Mouse (Mus musculus): ENCODE data around the gene Tex33. TPM values are rescaled to one million over a fixed set of nuclear protein-coding genes. Genes with fewer than 3 reads are reported as not detected.

Tex33 gene
- total RNA-seq, 2 experiments from 2014 or later: not detected

DNA sequence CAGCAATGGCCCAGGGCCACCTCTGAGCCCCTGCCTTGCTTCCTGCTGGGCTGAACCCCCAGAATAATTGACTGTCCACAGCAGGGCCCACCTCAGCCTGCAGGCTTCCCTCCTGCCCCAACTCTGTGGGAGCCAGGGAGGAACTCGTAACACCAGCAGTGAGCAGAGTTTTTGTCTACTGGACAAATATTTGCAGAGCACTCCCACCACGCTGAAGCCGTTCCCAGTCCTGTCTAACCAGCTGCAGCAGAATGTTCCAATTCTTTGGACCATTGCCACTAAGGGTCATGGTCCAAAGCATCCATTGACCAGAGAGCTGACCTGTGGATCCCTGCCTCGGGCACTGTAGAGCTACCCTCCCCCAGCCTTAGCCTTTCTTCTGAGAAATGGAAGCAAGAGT is 21.2 kb upstream of the Tex33 start:
- no peak for DNase-seq (ENCODE audit: extremely low spot score in 1 of 2, low spot score in 1 of 2)

DNA sequence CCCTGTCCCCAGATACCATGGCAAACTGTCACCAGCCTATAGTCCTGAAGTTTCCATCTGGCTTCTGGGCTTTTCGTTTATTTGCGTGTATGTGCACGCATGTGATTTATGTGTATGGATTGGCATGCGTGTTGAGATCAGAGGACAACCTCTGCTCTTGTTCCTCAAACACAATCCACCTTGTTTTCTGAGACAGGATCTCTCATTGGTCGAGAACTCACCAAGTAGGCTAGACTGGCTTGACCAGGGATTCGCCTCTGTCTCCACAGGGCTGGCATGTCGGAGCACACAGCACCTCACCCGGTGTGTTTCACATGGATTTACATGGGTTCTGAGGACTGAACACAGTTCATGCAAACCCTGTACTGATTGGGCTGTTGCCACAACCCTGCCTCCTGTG is 18.4 kb upstream of the Tex33 start:
- no peak for DNase-seq (ENCODE audit: extremely low spot score in 1 of 2, low spot score in 1 of 2)

DNA sequence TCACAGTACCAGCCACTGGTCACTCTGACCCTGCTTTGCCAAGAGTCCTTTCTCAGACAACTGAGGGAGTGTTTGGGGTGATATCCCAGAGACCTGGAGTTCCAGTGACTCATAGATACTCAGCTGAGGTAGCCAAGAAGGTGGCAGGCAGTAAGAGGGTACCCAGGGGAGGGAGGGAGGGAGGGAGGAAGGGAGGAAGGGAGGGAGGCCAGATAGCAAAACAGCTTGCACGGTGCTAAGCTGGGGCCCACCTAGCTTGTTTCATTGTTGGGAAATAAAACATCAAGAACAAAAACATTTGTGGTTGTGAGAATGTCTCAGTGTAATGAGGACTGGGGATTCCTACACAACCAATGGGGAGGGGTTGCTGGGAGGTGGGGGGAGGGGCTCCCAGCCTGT is 18.0 kb upstream of the Tex33 start:
- DNase-seq (ENCODE audit: extremely low spot score in 1 of 2, low spot score in 1 of 2): no peak

- no peak for DNase-seq (ENCODE audit: extremely low spot score in 1 of 2, low spot score in 1 of 2)
Measured at GRCm38 (mm10) chr15:78413083-78413718, 17.5 kb upstream of the Tex33 start.

- DNase-seq (ENCODE audit: extremely low spot score in 1 of 2, low spot score in 1 of 2): no peak
Measured at GRCm38 (mm10) chr15:78409570-78410052, 13.9 kb upstream of the Tex33 start.

GRCm38 (mm10) chr15:78406293-78406934 is 10.7 kb upstream of the Tex33 start, which contains the start of gene Mpst:
TSS of gene Mpst (plus strand) at chr15:78406416.
- peak; percentile 76 to 87 for DNase-seq (ENCODE audit: extremely low spot score in 1 of 2, low spot score in 1 of 2)

DNA sequence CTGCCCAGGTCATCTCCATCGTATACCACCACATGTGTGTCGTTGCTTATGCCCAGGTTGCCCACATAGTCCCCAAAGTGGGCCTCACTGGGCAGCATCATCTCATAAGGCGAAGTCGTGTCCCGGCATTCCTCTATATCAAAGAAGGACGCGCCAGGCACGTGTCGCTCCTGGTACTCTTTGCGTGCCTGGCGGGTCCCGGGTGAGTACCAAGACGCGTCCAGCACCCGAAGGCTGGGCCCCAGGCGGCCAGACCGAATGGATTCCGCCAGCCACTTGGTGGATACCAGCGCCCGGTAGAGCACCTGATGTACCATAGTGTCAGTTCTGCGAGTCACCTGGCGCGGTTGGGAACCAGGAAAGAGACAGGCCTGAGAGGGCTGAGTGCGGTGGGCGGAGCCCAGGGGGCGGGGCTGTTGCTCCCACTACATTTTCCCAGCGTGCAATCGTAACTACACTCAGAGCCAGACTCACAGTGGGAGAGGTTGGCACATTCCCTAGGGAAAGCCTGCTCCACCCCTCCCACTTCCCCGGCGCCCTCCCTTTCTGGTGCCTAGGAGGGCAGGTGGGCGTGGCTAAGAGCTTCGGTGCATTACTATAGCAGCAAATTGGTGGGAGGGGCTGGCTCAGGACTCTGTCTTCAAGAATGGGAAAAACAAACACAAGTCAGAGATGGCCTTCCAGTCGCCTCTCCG is 10.0 kb upstream of the Tex33 start, which contains the start of gene Tst:
Gene Tst, minus strand, starts transcription at position 391 of the 695 bp plus-strand sequence.
- DNase-seq (ENCODE audit: extremely low spot score in 1 of 2, low spot score in 1 of 2): peak; percentile 68 to 70

GRCm38 (mm10) chr15:78405098-78405497 is 9.4 kb upstream of the Tex33 start:
- DNase-seq (ENCODE audit: extremely low spot score in 1 of 2, low spot score in 1 of 2): no peak

GRCm38 (mm10) chr15:78403896-78404295 is 8.2 kb upstream of the Tex33 start:
- no peak for DNase-seq (ENCODE audit: extremely low spot score in 1 of 2, low spot score in 1 of 2)

GRCm38 (mm10) chr15:78403301-78403741 is 7.6 kb upstream of the Tex33 start:
- DNase-seq (ENCODE audit: extremely low spot score in 1 of 2, low spot score in 1 of 2): no peak

DNA sequence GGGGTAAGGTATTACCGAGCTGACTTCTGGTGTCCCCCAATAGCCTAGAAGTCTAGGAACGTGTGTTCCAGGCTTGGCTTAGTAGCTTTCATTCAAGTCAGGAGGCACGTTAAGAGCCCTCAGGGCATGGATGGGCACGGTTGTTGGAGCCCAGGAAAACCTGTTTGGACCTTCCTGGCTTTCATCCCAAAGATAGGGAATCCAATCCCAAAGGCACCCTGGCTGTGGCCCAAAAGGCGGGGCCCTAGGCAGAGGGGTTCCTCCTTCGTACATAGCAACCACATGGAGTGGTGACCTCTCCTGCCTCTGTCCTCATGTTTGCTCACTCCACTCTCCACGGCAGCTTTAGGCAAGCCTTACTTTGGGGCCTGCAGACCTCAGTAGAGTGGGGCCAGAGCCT is 6.7 kb upstream of the Tex33 start:
- no peak for DNase-seq (ENCODE audit: extremely low spot score in 1 of 2, low spot score in 1 of 2)

- peak; percentile 28 to 48 for DNase-seq (ENCODE audit: extremely low spot score in 1 of 2, low spot score in 1 of 2)
Measured at GRCm38 (mm10) chr15:78401921-78402320, 6.2 kb upstream of the Tex33 start.

DNA sequence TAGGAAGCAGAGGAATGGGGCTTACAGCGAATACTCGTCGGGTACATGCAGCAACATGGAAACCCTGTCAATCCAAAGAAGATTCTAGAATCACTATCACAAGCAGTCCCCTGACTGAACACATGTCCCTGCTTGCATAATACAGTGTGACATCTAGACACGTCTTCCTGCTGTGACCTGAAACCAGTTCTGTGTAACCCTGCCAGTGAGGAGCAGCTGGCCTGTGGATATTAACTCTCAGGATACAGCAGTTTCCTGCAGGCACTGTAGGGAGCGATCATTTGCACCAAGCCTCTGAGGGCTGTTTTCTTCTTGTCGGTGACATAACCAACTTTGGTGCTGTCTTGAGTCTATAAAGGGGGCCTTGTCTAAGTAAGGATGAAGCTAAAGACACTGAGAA is 5.6 kb upstream of the Tex33 start:
- DNase-seq (ENCODE audit: extremely low spot score in 1 of 2, low spot score in 1 of 2): no peak

GRCm38 (mm10) chr15:78390855-78391254 is 4.9 kb downstream of the Tex33 start:
- no peak for DNase-seq (ENCODE audit: extremely low spot score in 1 of 2, low spot score in 1 of 2)

GRCm38 (mm10) chr15:78385564-78385963 is 10.1 kb downstream of the Tex33 start:
- DNase-seq (ENCODE audit: extremely low spot score in 1 of 2, low spot score in 1 of 2): no peak

DNA sequence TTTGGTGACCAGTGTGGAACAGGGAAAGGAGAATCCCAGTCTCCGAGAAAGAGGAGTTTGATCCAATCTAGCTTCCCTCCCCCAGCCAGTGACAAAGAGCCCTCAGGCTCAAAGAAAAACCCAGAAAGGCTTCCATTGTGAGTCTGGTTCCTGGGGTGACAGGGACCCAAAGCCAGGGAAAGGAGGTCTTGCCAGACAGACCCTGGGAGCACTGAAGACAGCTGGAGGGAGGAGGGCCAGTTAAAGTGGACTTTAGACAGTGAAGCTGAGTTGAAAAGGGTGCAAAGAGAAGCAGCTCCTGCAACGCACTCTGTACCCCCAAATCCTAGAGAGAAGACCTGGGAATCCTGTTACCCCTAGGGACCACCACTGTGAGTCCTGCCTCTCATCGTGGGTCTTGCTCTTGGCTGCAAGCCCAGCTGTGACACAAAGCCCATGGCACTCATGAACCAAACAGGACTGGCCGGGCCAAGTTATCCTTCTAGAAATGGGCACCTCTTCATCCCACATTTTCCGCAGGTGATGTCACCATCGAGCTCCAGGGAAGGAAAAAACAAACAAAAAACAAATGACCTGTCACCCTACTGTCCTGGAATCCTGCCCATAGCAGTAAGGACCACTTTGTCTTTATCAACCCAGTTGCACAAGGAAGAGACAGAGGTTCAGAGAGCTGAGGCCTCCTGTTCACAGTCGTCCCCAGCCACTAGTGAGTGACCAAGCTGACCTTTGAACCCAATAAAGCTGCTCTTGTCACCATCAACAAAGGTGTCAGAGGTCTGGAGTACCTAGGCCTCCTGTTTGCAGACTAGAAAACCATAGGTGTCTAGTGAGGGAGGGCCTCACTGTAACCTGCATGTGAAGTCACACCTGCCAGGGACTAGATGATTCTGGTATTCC is 11.2 kb downstream of the Tex33 start:
- no peak for DNase-seq (ENCODE audit: extremely low spot score in 1 of 2, low spot score in 1 of 2)

GRCm38 (mm10) chr15:78383450-78384219 is 12.1 kb downstream of the Tex33 start:
- no peak for DNase-seq (ENCODE audit: extremely low spot score in 1 of 2, low spot score in 1 of 2)

DNA sequence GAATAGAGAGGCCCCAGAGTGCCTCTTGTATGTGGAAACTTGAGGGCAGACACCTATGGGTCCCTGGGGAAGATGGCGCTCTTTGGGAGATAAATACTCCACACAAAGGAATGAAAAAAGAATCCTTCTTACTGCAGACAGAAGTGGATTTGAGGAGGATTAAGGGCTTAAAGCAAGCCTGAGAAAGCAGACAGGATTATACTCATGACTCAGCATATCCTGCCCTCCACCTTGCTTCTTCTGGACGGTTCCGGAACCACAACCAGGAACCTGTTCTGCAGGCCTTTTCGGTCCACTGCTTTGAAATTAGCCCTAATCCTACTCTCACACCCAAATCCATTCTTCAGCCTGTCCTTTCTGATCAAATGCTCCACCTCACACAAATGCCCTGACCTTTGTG is 13.6 kb downstream of the Tex33 start:
- no peak for DNase-seq (ENCODE audit: extremely low spot score in 1 of 2, low spot score in 1 of 2)

GRCm38 (mm10) chr15:78380741-78381140 is 15.0 kb downstream of the Tex33 start:
- DNase-seq (ENCODE audit: extremely low spot score in 1 of 2, low spot score in 1 of 2): no peak

GRCm38 (mm10) chr15:78380208-78380607 is 15.5 kb downstream of the Tex33 start:
- no peak for DNase-seq (ENCODE audit: extremely low spot score in 1 of 2, low spot score in 1 of 2)

Data from layer of hippocampus, postnatal 25 days (tissue).